In the genomic region with DNA sequence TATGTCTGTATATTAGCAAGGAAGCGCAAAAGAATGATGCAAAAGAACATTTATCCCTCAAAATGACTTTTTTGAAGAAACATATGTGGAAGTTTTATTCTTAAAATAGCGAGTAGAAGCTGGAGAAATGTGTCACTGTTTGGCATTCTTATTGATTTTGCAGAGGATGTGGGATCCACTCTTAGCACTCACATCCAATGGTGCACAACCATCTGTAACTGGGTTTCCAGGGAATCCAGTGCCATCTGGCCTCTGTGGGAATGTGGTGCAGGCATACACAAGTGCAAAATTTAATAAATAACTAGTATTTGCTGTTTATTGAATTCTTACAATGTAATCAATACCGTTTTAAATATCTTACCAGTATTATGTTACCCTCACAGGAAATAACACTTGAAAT, we compare ENCODE assay signal across 16 mouse cellular contexts.
DNase-seq lines count a peak whose midpoint lies in the region.
"Had no signal": no experiment of that assay in that cellular context is flagged by ENCODE, and none has a peak within 500 bp of the region (broad histone marks: within the 10 kb centered on the region; RNA-seq: fewer than 3 reads in every experiment).

No protein-coding gene starts in this region.

- peak; percentile 20 to 28 for DNase-seq in left cerebral cortex, adult 18-20 months (ENCODE audit: low spot score in 2 of 2)
- no peak for DNase-seq in left cerebral cortex, postnatal 4 days
- peak; percentile 31 to 43 for DNase-seq in right cerebral cortex, postnatal 10 days (ENCODE audit: low spot score in 2 of 2)
- DNase-seq in right cerebral cortex, postnatal 14 days, result no peak
- DNase-seq in layer of hippocampus, adult 9-11 months, result peak; percentile 75
- no peak for DNase-seq in embryo, embryonic 9.5 days (ENCODE audit: extremely low spot score)
- DNase-seq in cerebellum, postnatal 14 days, result no peak
- DNase-seq in lung, postnatal 4 days, result no peak
- DNase-seq: adrenal gland, postnatal 36 days; cerebellum, adult 18-20 months; cerebellum, postnatal 25 days; gastrocnemius, postnatal 25 days; heart, adult 18-20 months; heart, postnatal 14 days; kidney, postnatal 36 days; thymus, postnatal 36 days had no signal

- intact Hi-C loops in left cerebral cortex, postnatal 4 days (cut with DNase I), result no loop called here

Comparison
In these comparisons a context has a peak if more than half of its experiments do, and no peak if none do; other contexts are left out.
1. DNase-seq: peak in left cerebral cortex, adult 18-20 months (2 of 2), right cerebral cortex, postnatal 10 days (2 of 2) and layer of hippocampus, adult 9-11 months (single experiment); none in left cerebral cortex, postnatal 4 days (single experiment), right cerebral cortex, postnatal 14 days (single experiment), embryo, embryonic 9.5 days (single experiment), cerebellum, postnatal 14 days (0 of 2) and lung, postnatal 4 days (0 of 2).